Mouse (Mus musculus) stomach, embryonic 14.5 days (tissue): Measurements from ENCODE around the gene Ttc7. TPM values are rescaled to one million over a fixed set of nuclear protein-coding genes. Genes with fewer than 3 reads are reported as not detected.

ENCODE experiments used
- ATAC-seq: fragments of 200-750 bp; cut with Nextera tagmentation; 2 replicates; pipeline ENCODE4 v1.8.0; 2017; ENCODE audit warnings: low read depth, moderate TSS enrichment; ENCODE audit not compliant: insufficient number of reproducible peaks, insufficient read depth, low FRiP score
- H3K27ac ChIP-seq: fragments of 300-500 bp; sonication (generic); 2 replicates; pipeline ENCODE4 v1.5.1; 2014; ENCODE audit warnings: mild to moderate bottlenecking, low read length, moderate library complexity, mixed read lengths
- H3K27me3 ChIP-seq: fragments of 300-500 bp; sonication (generic); 2 replicates; pipeline ENCODE4 v1.6.1; 2014; ENCODE audit warnings: low read length, control low read depth, mixed read lengths; ENCODE audit not compliant: control insufficient read depth, insufficient read depth
- H3K36me3 ChIP-seq: fragments of 300-500 bp; sonication (generic); 2 replicates; pipeline ENCODE4 v1.6.1; 2014; ENCODE audit warnings: mild to moderate bottlenecking, control low read depth, low read length, moderate library complexity, mixed read lengths; ENCODE audit not compliant: control insufficient read depth, insufficient read depth
- H3K4me1 ChIP-seq: fragments of 300-500 bp; sonication (generic); 2 replicates; pipeline ENCODE4 v1.6.1; 2014; ENCODE audit warnings: low read length, control low read depth, mixed read lengths; ENCODE audit not compliant: control insufficient read depth, insufficient read depth
- H3K4me2 ChIP-seq: fragments of 300-500 bp; sonication (generic); replicated peaks from 2 replicates; pipeline ENCODE4 v1.6.1; 2014; ENCODE audit warnings: low read depth, low read length, control low read depth
- H3K4me3 ChIP-seq: fragments of 300-500 bp; sonication (generic); 2 replicates; pipeline ENCODE4 v1.5.1; 2014; ENCODE audit warnings: low read depth, low read length, control low read depth
- H3K9ac ChIP-seq: fragments of 300-500 bp; sonication (generic); replicated peaks from 2 replicates; pipeline ENCODE4 v1.6.1; 2014; ENCODE audit warnings: low read depth, mild to moderate bottlenecking, control low read depth, low read length, moderate library complexity, mixed read lengths
- H3K9me3 ChIP-seq: fragments of 300-500 bp; sonication (generic); 2 replicates; pipeline ENCODE4 v1.6.1; 2016; ENCODE audit warnings: low read depth, low read length, control low read depth; ENCODE audit not compliant: control insufficient read depth
- WGBS: fragments of 180-500 bp; shearing (Covaris S2); extraction: QIAGEN DNeasy Blood & Tissue Kit; methylation state at CpG from one replicate; pipeline ENCODE4 v1.1.7; 2014; 5-methylcytosine and 5-hydroxymethylcytosine counted together
- polyA plus RNA-seq: library from polyadenylated mRNA; unstranded; fragments of >200 nt; fragmentation: Nextera tagmentation; extraction: Ambion mirVana; gene quantifications from 2 replicates; pipeline ENCODE4 v1.2.1, GENCODE M21; 2014

The Ttc7 gene
- polyA plus RNA-seq, 1 experiment from 2014 or later = 5.9 TPM

GRCm38 (mm10) chr17:87314530-87314946 is 31.9 kb downstream of the Ttc7 start:
- Histone ChIP-seq H3K4me3 (no peak overlapping the region), H3K9ac (no peak overlapping the region), H3K27me3 (no peaks in the 10 kb centered on the region), H3K9me3 (no peaks in the 10 kb centered on the region), H3K4me2 (no peak overlapping the region), H3K36me3 (no peaks in the 10 kb centered on the region), H3K4me1 (peaks cover 16% of the 10 kb centered on the region; the same call in 1 of the 2 replicates), H3K27ac (no peak overlapping the region)
- ATAC-seq = peak; percentile 21; the same call in 1 of the 2 replicates
- WGBS = 60% methylated on average over 5 of the region's 5 CpGs

DNA sequence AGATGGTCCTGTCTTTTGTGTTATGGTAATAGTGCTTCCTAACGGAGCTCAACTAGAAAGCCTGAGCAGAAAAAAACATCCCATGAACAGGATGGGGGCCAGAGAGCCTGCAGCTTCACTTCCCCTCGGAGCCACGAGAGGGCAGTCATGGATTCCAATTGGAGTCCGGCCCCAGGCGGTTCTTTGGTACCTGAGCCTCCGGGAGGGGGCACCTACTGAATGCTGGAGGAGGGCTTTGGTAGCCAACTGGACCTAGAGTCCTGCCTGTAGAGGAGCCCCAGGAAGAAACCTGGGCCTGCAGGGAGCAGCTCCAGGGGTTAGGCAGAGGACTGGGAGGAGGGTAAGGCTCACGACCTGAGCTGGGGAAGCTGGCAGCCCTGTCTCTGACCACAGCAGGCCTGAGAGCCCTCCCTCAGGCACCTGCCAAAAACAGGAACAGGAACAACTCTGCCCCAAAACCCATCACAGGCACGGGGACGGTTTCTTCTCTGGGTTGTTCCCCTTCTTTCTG is 32.4 kb downstream of the Ttc7 start:
- H3K4me3 ChIP-seq = no peak overlapping the region
- no peak overlapping the region for H3K27ac ChIP-seq
- no peaks in the 10 kb centered on the region for H3K36me3 ChIP-seq
- H3K9me3 ChIP-seq = no peaks in the 10 kb centered on the region
- 6% methylated on average over 9 of the region's 9 CpGs for WGBS
- ATAC-seq = peak; percentile 59
- peaks cover 16% of the 10 kb centered on the region; the same call in 1 of the 2 replicates for H3K4me1 ChIP-seq
- no peak overlapping the region for H3K9ac ChIP-seq
- no peaks in the 10 kb centered on the region for H3K27me3 ChIP-seq
- no peak overlapping the region for H3K4me2 ChIP-seq

DNA sequence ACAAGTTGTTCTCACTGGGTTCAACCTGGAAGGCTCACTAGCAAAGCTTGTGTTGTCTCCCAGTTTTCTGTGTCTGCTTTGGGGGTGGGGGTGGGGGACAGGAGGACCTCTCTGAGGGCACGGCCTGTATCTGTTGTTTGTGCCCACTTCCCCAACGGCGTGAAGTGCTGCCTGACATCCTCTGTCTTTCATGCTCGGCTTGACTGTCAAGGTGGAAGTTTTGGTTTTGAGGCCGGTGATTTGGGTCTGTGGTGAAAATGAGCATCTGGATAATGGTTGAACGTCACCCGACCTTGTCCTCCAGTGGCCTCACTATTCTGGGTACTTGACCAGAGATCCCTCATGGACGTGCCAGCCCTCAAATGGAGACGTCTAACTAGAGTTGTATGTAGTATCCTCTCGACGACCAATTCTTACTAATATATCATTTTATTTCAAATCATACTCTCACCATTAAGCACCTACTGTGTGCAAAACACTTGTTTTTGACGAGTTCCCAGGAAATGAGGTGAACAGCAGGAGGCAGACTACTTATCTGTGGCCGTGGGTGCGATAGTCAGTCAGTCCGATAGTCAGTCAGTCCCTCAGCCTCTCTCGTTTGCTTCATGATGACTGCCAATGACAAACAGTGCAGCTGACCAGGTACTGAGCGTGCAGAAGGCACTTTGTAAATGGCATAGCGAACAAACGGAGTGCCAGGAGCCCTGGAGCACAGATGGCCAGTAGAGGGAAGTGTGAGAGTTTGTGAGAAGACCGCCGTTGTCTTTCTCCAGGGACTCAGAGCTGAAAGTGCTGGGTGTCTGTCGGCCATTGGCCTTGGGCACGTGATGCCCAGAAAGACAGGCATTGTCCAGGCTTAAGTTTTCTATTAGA is 33.4 kb downstream of the Ttc7 start:
- WGBS = 74% methylated on average over 23 of the region's 23 CpGs
- Histone ChIP-seq H3K4me1 (peaks cover 16% of the 10 kb centered on the region; the same call in 1 of the 2 replicates), H3K36me3 (no peaks in the 10 kb centered on the region), H3K4me3 (no peak overlapping the region), H3K27me3 (no peaks in the 10 kb centered on the region), H3K9ac (no peak overlapping the region), H3K4me2 (no peak overlapping the region), H3K27ac (no peak overlapping the region), H3K9me3 (no peaks in the 10 kb centered on the region)
- ATAC-seq = no peak

DNA sequence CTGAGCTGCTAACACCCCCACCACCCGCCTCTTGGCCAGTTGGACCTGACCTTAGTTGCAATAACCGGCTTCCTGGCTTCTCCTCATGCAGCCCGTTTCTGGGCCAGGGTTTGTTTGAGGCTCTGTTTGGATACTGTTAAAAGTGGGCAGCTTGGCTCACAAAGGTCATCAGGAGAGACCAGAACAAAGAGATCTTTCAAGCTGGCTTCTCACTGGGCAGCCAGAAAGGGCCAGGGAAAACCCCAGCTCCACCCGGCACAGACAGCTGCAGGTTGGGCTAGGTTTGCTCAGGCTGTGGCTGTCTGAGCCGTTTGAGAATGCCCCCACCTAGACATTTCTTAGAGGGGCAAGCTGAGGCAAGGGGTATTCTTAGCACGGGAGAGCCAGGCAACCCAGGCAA is 34.6 kb downstream of the Ttc7 start:
- Histone ChIP-seq H3K9ac (no peak overlapping the region), H3K4me1 (peaks cover 16% of the 10 kb centered on the region; the same call in 1 of the 2 replicates), H3K36me3 (no peaks in the 10 kb centered on the region), H3K27ac (no peak overlapping the region), H3K4me2 (no peak overlapping the region), H3K4me3 (no peak overlapping the region), H3K27me3 (no peaks in the 10 kb centered on the region), H3K9me3 (peaks cover 5% of the 10 kb centered on the region; the same call in 1 of the 2 replicates)
- WGBS = 39% methylated on average over 6 of the region's 6 CpGs
- no peak for ATAC-seq

DNA sequence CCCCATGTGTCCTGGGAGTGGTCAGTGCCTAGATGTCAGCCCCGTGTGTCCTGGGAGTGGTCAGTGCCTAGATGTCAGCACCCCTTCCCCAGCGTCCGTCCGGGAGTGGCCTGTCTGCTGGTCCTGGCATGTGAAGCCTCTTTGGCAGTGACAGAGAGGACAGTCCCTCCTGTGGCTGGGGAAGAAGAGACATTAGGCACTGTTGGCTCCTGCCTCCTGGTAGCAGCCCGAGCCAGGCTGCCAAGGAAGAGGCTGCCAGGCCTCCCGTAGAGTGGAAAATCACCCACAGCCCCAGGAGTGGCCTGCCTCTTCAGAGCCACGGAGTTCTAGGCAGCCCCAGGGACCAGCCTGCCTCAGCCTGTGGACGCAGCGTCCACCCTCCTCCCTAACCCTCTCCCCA is 35.3 kb downstream of the Ttc7 start:
- 70% methylated on average over 9 of the region's 9 CpGs for WGBS

GRCm38 (mm10) chr17:87321673-87322072 is 39.0 kb downstream of the Ttc7 start:
- WGBS = 85% methylated on average over 1 of the region's 1 CpGs
- H3K27ac ChIP-seq = no peak overlapping the region

More for the DNA sequence above, 35.3 kb downstream of the Ttc7 start:
- H3K4me3 ChIP-seq = no peak overlapping the region
- no peak for ATAC-seq
- H3K9ac ChIP-seq = no peak overlapping the region
- peaks cover 5% of the 10 kb centered on the region; the same call in 1 of the 2 replicates for H3K9me3 ChIP-seq
- peaks cover 16% of the 10 kb centered on the region; the same call in 1 of the 2 replicates for H3K4me1 ChIP-seq
- H3K36me3 ChIP-seq = no peaks in the 10 kb centered on the region
- H3K4me2 ChIP-seq = no peak overlapping the region
- no peaks in the 10 kb centered on the region for H3K27me3 ChIP-seq
- H3K27ac ChIP-seq = no peak overlapping the region

GRCm38 (mm10) chr17:87323215-87323614 is 40.5 kb downstream of the Ttc7 start:
- Histone ChIP-seq H3K9me3 (peaks cover 5% of the 10 kb centered on the region; the same call in 1 of the 2 replicates), H3K9ac (no peak overlapping the region), H3K36me3 (no peaks in the 10 kb centered on the region), H3K4me2 (no peak overlapping the region), H3K4me3 (no peak overlapping the region), H3K27me3 (no peaks in the 10 kb centered on the region), H3K27ac (no peak overlapping the region), H3K4me1 (peaks cover 7% of the 10 kb centered on the region; the same call in 1 of the 2 replicates)
- no peak for ATAC-seq
- 84% methylated on average over 9 of the region's 9 CpGs for WGBS

More at GRCm38 (mm10) chr17:87321673-87322072, 39.0 kb downstream of the Ttc7 start:
- Histone ChIP-seq H3K4me1 (peaks cover 3% of the 10 kb centered on the region; the same call in 1 of the 2 replicates), H3K9me3 (peaks cover 5% of the 10 kb centered on the region; the same call in 1 of the 2 replicates), H3K4me3 (no peak overlapping the region), H3K36me3 (no peaks in the 10 kb centered on the region), H3K27me3 (no peaks in the 10 kb centered on the region), H3K9ac (no peak overlapping the region), H3K4me2 (no peak overlapping the region)
- ATAC-seq = no peak

- 87% methylated on average over 15 of the region's 15 CpGs for WGBS
- ATAC-seq = no peak
- no peak overlapping the region for H3K4me3 ChIP-seq
- H3K4me1 ChIP-seq = peaks cover 8% of the 10 kb centered on the region; the same call in 1 of the 2 replicates
- H3K9ac ChIP-seq = no peak overlapping the region
- no peak overlapping the region for H3K27ac ChIP-seq
- H3K4me2 ChIP-seq = no peak overlapping the region
- H3K27me3 ChIP-seq = no peaks in the 10 kb centered on the region
- H3K9me3 ChIP-seq = peaks cover 5% of the 10 kb centered on the region; the same call in 1 of the 2 replicates
- no peaks in the 10 kb centered on the region for H3K36me3 ChIP-seq
Measured at GRCm38 (mm10) chr17:87325501-87325900, 42.8 kb downstream of the Ttc7 start.
